Mouse (Mus musculus): Measurements from ENCODE around the gene Cln5.

DNA sequence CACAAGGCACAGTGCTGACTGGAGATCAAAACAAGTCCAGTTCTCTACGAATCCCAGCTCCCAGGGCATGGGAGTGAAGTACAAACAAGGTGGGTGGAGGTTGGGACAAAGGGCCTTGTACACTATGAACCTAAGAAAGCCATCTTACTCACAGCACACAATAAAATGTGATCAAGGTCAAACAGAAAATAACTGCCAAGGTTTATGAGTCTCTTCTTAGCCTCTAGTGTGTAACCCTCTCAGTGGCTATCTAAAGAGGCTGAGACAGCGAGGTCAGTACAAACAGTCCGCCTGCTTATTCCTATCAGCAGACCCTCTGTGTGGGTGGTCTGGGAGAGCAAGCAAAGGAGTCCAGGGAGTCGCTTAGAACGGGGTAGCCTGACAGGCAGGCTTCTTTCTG, 17.8 kb downstream of the Cln5 start:
- no peak for TF ChIP-seq CTCF (conservative IDR thresholded peaks at IDR 0.05; ENCODE audit: insufficient read depth, insufficient read length, low read depth, low read length)
- TF ChIP-seq POLR2A (IDR thresholded peaks at IDR 0.05; ENCODE audit: low read depth, low read length) = no peak

All from kidney, adult 2 months (tissue).